Mouse (Mus musculus): ENCODE measurements around the gene Fras1. TPM values are rescaled to one million over a fixed set of nuclear protein-coding genes. Genes with fewer than 3 reads are reported as not detected.
A peak's percentile ranks its signal among the peaks of the same experiment; 100 is the strongest.

Fras1 gene
- total RNA-seq, 2 experiments from 2014 or later: 20.2 to 20.8 TPM

GRCm38 (mm10) chr5:96803091-96803490, 429.3 kb downstream of the Fras1 start:
- intact Hi-C loops (cut with DNase I): no loop called here
- DNase-seq (ENCODE audit: low spot score in 2 of 2): no peak

- no peak for DNase-seq (ENCODE audit: low spot score in 2 of 2)
- intact Hi-C loops (cut with DNase I): no loop called here
Measured at GRCm38 (mm10) chr5:96804304-96804703, 430.5 kb downstream of the Fras1 start.

DNA sequence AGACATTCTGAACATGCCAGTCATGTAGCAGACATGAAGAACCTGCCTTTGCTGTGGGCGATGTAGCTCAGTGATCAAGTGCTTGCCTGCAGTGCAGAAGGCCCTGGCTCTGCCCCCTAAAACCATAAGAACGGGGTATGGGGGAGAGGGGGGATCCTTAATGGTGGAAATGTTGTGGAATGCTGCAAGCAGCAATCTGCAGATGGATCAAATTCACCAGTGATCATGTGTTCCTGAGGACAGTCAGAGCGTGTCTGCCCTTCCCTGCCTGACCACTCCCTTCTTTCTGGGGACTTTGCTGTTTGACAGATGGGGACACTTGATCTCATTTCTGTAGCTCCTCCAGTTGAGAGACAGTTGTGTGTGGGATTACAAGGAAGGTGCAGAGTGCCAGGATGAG, 431.1 kb downstream of the Fras1 start:
- intact Hi-C loops (cut with DNase I): no loop called here
- no peak for DNase-seq (ENCODE audit: low spot score in 2 of 2)

GRCm38 (mm10) chr5:96810620-96811019, 436.9 kb downstream of the Fras1 start:
- intact Hi-C loops (cut with DNase I): no loop called here
- DNase-seq (ENCODE audit: low spot score in 2 of 2): peak; percentile 33 to 34

GRCm38 (mm10) chr5:96824769-96825327, 451.1 kb downstream of the Fras1 start:
- no peak for DNase-seq (ENCODE audit: low spot score in 2 of 2)
- intact Hi-C loops (cut with DNase I): no loop called here

- no peak for DNase-seq (ENCODE audit: low spot score in 2 of 2)
- intact Hi-C loops (cut with DNase I): no loop called here
Measured at GRCm38 (mm10) chr5:96827176-96827575, 453.4 kb downstream of the Fras1 start.

Other genes starting within 250 kb of the Fras1 start
- 10 to 100 TPM; 67.1 to 69.6 TPM for gene Cnot6l, start 209.8 kb upstream of the Fras1 start, total RNA-seq (2021)
- 10 to 100 TPM; 12.9 to 14.5 TPM for gene Mrpl1, start 164.5 kb upstream of the Fras1 start, total RNA-seq (2021)